Mouse (Mus musculus): ENCODE measurements around the gene Tvp23b. TPM values are rescaled to one million over a fixed set of nuclear protein-coding genes. Genes with fewer than 3 reads are reported as not detected.

Gene Tvp23b
- polyA plus RNA-seq, 1 experiment from 2014 or later = 36.1 TPM

GRCm38 (mm10) chr11:62911362-62911761, 32.1 kb downstream of the Tvp23b start:
- H3K27ac ChIP-seq = no peak overlapping the region
- DNase-seq (ENCODE audit: extremely low spot score, low spot score) = no peak
- WGBS = 79% methylated on average over 8 of the region's 8 CpGs
- peaks cover 7% of the 10 kb centered on the region for H3K4me1 ChIP-seq
- no peaks in the 10 kb centered on the region for H3K27me3 ChIP-seq (ENCODE audit: poor library complexity, severe bottlenecking)
- no peaks in the 10 kb centered on the region for H3K9me3 ChIP-seq
- no peaks in the 10 kb centered on the region for H3K36me3 ChIP-seq (replicated peaks)
- no peak overlapping the region for H3K4me3 ChIP-seq

- no peak for DNase-seq (ENCODE audit: extremely low spot score, low spot score)
- H3K4me1 ChIP-seq = peaks cover 7% of the 10 kb centered on the region
- 97% methylated on average over 2 of the region's 2 CpGs for WGBS
- H3K27ac ChIP-seq = no peak overlapping the region
- no peaks in the 10 kb centered on the region for H3K27me3 ChIP-seq (ENCODE audit: poor library complexity, severe bottlenecking)
- H3K4me3 ChIP-seq = no peak overlapping the region
- no peaks in the 10 kb centered on the region for H3K36me3 ChIP-seq (replicated peaks)
- H3K9me3 ChIP-seq = no peaks in the 10 kb centered on the region
Measured at GRCm38 (mm10) chr11:62913141-62913540, 33.9 kb downstream of the Tvp23b start.

DNA sequence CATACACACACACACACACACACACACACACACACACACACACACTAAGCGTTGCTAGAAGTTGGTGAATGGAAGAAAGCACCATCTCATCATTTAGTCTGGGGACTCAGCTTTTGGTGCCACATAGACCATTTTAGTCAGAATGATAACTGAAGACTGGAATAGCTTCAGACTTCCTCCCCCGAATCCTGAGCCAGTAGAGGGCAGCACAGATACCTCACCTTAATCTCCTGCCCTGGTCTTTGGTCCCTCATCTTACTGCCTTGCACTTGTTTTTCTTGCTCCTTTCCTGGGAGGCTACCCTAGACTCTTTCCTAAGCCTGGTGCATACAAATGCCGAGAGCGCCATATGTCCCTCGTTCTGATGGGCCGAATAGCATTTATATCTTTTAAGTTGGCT, 35.3 kb downstream of the Tvp23b start:
- peaks cover 7% of the 10 kb centered on the region for H3K4me1 ChIP-seq
- no peaks in the 10 kb centered on the region for H3K27me3 ChIP-seq (ENCODE audit: poor library complexity, severe bottlenecking)
- WGBS = 68% methylated on average over 6 of the region's 6 CpGs
- peaks cover 6% of the 10 kb centered on the region; the same call in 1 of the 2 replicates for H3K9me3 ChIP-seq
- DNase-seq (ENCODE audit: extremely low spot score, low spot score) = no peak
- no peak overlapping the region for H3K4me3 ChIP-seq
- H3K27ac ChIP-seq = no peak overlapping the region
- no peaks in the 10 kb centered on the region for H3K36me3 ChIP-seq (replicated peaks)

GRCm38 (mm10) chr11:62915486-62915885, 36.2 kb downstream of the Tvp23b start:
- Histone ChIP-seq H3K36me3 (replicated peaks) (no peaks in the 10 kb centered on the region), H3K4me1 (peaks cover 7% of the 10 kb centered on the region), H3K27me3 (ENCODE audit: poor library complexity, severe bottlenecking) (peaks cover 4% of the 10 kb centered on the region; the same call in 1 of the 2 replicates), H3K4me3 (no peak overlapping the region), H3K9me3 (peaks cover 8% of the 10 kb centered on the region; the same call in 1 of the 2 replicates), H3K27ac (no peak overlapping the region)
- DNase-seq (ENCODE audit: extremely low spot score, low spot score) = no peak
- WGBS = 93% methylated on average over 2 of the region's 2 CpGs

DNA sequence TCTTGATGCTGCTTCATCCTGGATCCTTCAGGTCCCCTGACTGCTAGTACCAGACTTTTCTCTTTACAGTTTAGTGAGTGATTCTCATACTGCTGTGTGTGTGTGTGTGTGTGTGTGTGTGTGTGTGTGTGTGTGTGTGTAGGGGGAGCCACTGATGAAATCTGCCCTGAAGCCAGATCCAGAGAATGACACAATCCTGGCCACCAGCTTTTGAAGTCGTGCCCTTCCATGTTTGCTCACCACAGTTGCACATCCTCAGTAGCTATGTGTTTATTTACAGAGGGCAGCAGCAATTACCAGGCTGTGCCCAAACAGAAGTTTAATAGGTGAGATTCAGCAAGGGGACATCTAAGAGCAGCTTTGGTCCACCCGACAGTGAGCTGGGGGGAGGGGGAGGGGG, 37.5 kb downstream of the Tvp23b start:
- Histone ChIP-seq H3K4me3 (no peak overlapping the region), H3K9me3 (peaks cover 8% of the 10 kb centered on the region; the same call in 1 of the 2 replicates), H3K4me1 (peaks cover 13% of the 10 kb centered on the region), H3K27ac (no peak overlapping the region), H3K36me3 (replicated peaks) (no peaks in the 10 kb centered on the region), H3K27me3 (ENCODE audit: poor library complexity, severe bottlenecking) (peaks cover 4% of the 10 kb centered on the region; the same call in 1 of the 2 replicates)
- no peak for DNase-seq (ENCODE audit: extremely low spot score, low spot score)
- WGBS = 45% methylated on average over 2 of the region's 2 CpGs

GRCm38 (mm10) chr11:62919946-62920742, 40.9 kb downstream of the Tvp23b start:
- H3K4me1 ChIP-seq = peaks cover 14% of the 10 kb centered on the region
- peaks cover 8% of the 10 kb centered on the region; the same call in 1 of the 2 replicates for H3K9me3 ChIP-seq
- WGBS = 78% methylated on average over 6 of the region's 6 CpGs
- no peak for DNase-seq (ENCODE audit: extremely low spot score, low spot score)
- H3K4me3 ChIP-seq = peak overlapping the region; percentile 38; the same call in 1 of the 2 replicates
- no peaks in the 10 kb centered on the region for H3K36me3 ChIP-seq (replicated peaks)
- no peak overlapping the region for H3K27ac ChIP-seq
- peaks cover 4% of the 10 kb centered on the region; the same call in 1 of the 2 replicates for H3K27me3 ChIP-seq (ENCODE audit: poor library complexity, severe bottlenecking)

DNA sequence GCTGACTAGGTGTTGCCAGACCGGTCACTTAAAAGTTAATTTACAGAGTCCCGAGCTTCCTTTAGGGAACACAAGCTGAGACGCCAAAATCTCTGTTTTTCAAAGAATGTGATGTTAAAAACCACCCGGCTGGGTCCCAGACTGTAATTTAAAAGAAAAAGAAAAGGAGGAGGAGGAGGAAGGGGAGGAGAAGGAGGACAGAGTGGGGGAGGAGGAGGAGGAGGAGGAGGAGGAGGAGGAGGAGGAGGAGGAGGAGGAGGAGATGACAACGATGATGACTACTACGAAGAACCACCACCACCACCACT, 41.4 kb downstream of the Tvp23b start:
- Histone ChIP-seq H3K36me3 (replicated peaks) (no peaks in the 10 kb centered on the region), H3K27me3 (ENCODE audit: poor library complexity, severe bottlenecking) (peaks cover 4% of the 10 kb centered on the region; the same call in 1 of the 2 replicates), H3K9me3 (peaks cover 8% of the 10 kb centered on the region; the same call in 1 of the 2 replicates), H3K4me1 (peaks cover 14% of the 10 kb centered on the region), H3K4me3 (peak overlapping the region; percentile 38), H3K27ac (0 out of 2 replicates have a peak overlapping the region, but pooled peaks have one; percentile 11)
- DNase-seq (ENCODE audit: extremely low spot score, low spot score) = no peak
- WGBS = 36% methylated on average over 6 of the region's 6 CpGs

DNA sequence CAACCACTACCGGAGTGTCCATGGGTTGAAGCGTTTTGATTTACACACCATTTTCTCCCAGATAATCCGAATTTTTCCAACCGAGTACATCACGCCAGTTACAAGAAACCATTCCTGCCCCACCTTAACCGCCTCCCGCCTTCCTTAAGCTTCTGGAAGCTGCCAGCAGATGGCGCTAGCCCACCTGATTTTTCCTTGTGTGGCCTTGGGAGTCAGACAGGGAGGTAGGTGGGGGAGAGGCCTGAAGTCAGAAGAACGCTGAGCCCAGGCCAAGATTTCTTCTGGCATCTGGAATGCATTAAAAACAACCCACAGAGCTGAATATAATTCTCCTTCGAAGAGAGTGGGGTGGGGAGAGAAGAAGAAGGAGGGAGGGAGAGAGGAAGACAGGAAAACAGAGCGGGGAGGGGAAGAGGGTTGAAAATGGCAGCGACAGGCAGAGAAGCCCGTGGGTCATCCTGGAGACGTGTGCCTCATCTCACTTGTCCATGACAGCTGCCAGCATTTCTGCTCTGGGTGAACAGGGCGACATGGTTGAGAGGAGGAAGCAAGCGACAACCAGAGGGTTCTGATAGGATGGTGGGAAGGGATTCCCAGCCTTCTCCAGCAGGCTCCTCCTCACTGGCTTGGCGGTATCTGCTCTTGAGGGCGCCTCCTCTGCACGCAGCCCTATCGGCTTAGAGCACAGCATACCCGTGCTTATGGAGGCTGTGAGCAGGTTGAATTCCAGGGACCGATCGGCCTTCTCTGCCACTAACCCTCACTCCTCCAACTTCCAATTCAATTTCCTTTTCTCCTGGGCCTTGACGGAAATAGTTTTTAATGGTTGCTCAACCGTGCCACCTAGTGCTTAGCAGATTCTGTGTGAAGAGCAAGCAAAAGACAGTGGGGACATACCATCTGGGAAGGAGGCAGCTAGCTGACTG, 42.1 kb downstream of the Tvp23b start:
- H3K9me3 ChIP-seq = peaks cover 8% of the 10 kb centered on the region; the same call in 1 of the 2 replicates
- peaks cover 14% of the 10 kb centered on the region for H3K4me1 ChIP-seq
- WGBS = 28% methylated on average over 25 of the region's 25 CpGs
- H3K36me3 ChIP-seq (replicated peaks) = no peaks in the 10 kb centered on the region
- H3K27me3 ChIP-seq (ENCODE audit: poor library complexity, severe bottlenecking) = peaks cover 4% of the 10 kb centered on the region; the same call in 1 of the 2 replicates
- peak overlapping the region; percentile 38 for H3K4me3 ChIP-seq
- H3K27ac ChIP-seq = peak overlapping the region; percentile 81
- peak; percentile 91 for DNase-seq (ENCODE audit: extremely low spot score, low spot score)

DNA sequence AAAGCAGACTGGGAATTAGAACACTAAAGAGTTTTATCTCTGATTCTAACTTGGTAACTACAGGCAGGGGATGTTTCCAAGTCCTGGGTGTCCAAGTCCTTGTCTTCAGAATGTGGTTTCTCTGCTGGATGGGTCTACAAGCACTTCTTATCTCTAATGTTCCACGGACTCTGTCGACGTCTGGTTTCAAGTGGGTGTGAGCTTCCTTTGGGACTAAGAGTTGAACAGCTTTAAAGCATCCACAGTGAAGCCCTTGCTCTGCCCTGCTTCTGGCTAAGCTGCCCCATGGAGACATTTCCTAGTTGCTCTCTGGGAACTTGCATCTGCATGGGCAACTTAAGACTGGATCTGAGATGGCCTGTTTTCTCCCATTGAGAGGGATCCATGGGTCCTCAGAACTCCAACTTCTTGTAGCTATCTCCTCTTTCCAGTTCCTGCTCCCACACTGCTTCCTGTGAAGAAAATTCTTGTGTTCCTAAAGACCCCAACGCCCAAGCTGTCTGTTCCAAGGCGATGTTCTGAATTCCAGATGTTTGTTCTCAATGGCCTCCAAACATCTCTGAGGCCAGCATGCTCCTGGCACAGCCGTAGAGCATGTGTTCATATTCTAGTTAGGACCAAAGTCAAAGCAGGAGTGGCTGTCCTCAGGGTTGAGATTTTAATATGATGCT, 45.0 kb downstream of the Tvp23b start:
- Histone ChIP-seq H3K9me3 (peaks cover 4% of the 10 kb centered on the region; the same call in 1 of the 2 replicates), H3K4me3 (no peak overlapping the region), H3K27ac (no peak overlapping the region), H3K27me3 (ENCODE audit: poor library complexity, severe bottlenecking) (peaks cover 4% of the 10 kb centered on the region; the same call in 1 of the 2 replicates), H3K4me1 (peaks cover 14% of the 10 kb centered on the region), H3K36me3 (replicated peaks) (no peaks in the 10 kb centered on the region)
- 90% methylated on average over 6 of the region's 6 CpGs for WGBS
- DNase-seq (ENCODE audit: extremely low spot score, low spot score) = no peak

DNA sequence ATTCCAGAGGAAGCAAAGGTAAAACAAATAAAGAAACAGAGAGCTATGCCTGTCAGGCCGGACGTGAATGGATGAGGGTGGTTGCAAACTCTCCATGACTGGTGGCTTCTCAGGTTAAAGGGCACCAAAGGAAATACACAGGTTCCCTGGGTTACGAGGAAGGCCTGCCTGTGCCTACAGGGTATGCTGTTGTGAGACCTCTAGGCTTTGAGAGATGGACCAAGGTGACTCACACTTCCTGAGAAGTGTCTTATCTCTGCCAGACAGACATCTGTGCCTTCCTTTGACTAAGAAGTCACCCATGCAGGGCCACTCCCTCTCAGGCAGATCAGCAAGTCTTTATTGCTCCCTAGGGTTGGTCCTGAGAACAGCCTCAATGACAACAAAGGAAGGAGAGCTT, 50.5 kb downstream of the Tvp23b start:
- Histone ChIP-seq H3K27ac (no peak overlapping the region), H3K36me3 (replicated peaks) (no peaks in the 10 kb centered on the region), H3K27me3 (ENCODE audit: poor library complexity, severe bottlenecking) (no peaks in the 10 kb centered on the region), H3K4me1 (no peaks in the 10 kb centered on the region), H3K9me3 (no peaks in the 10 kb centered on the region), H3K4me3 (no peak overlapping the region)
- 69% methylated on average over 3 of the region's 3 CpGs for WGBS
- no peak for DNase-seq (ENCODE audit: extremely low spot score, low spot score)

- no peak for DNase-seq (ENCODE audit: extremely low spot score, low spot score)
- H3K4me1 ChIP-seq = no peaks in the 10 kb centered on the region
- no peak overlapping the region for H3K27ac ChIP-seq
- H3K27me3 ChIP-seq (ENCODE audit: poor library complexity, severe bottlenecking) = no peaks in the 10 kb centered on the region
- H3K36me3 ChIP-seq (replicated peaks) = no peaks in the 10 kb centered on the region
- H3K9me3 ChIP-seq = no peaks in the 10 kb centered on the region
- WGBS = 91% methylated on average over 4 of the region's 4 CpGs
- H3K4me3 ChIP-seq = no peak overlapping the region
Measured at GRCm38 (mm10) chr11:62930574-62930973, 51.3 kb downstream of the Tvp23b start.

DNA sequence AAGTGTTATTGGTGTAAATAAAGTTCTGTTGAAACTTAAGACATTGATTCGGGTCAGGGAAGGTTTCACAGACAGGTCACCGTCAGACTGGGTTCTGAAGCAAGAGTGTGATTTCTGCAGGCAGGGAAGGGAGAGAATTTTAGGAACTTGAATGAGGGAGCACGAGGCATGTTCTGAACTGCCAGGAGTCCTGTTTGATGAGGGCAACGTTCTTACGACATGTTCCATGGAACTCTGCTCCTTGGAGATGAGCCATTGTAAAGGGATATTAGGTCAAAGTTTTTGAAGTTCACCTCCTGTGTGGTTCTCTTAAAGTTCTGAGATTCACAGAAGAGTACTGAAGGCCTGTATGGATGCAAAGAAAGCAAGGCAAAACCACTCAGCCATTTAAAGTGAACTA, 51.9 kb downstream of the Tvp23b start:
- 90% methylated on average over 5 of the region's 5 CpGs for WGBS
- Histone ChIP-seq H3K4me1 (no peaks in the 10 kb centered on the region), H3K27ac (no peak overlapping the region), H3K9me3 (no peaks in the 10 kb centered on the region), H3K4me3 (no peak overlapping the region), H3K36me3 (replicated peaks) (no peaks in the 10 kb centered on the region), H3K27me3 (ENCODE audit: poor library complexity, severe bottlenecking) (no peaks in the 10 kb centered on the region)
- no peak for DNase-seq (ENCODE audit: extremely low spot score, low spot score)
